Mouse (Mus musculus) left cerebral cortex, postnatal 10 days (tissue): Measurements from ENCODE around the gene Pnkp. TPM values are rescaled to one million over a fixed set of nuclear protein-coding genes. Genes with fewer than 3 reads are reported as not detected.
A peak's percentile ranks its signal among the peaks of the same experiment; 100 is the strongest.

Source experiments
- DNase-seq, 2 experiments: peaks; one replicate each; pipeline ENCODE4 v3.0.0; 2021 to 2022; ENCODE audit warnings: low spot score in 2 of 2, mixed read lengths in 1 of 2; ENCODE audit errors: extremely low spot score in 1 of 2
- intact Hi-C: fragments of 180-260 bp; cut with DNase I; formaldehyde crosslinking; loops from one replicate; pipeline ENCODE4 v1.15.1; 2025
- microRNA-seq: library from miRNA; unstranded; fragments of <30 nt; microRNA quantifications from one replicate; pipeline ENCODE4 v1.2.0, GENCODE M21; 2022
- total RNA-seq, 2 experiments: library from RNA; stranded (reverse); gene quantifications; 2 replicates each; pipeline ENCODE4 v1.2.3; 2021

Gene Pnkp
- total RNA-seq, 2 experiments from 2014 or later, result 28.1 to 31.1 TPM

- intact Hi-C loops, result no loop called here
- DNase-seq, result peak in 1 of 2 experiments; percentile 24
Observed at GRCm38 (mm10) chr7:44890180-44890579, 33.2 kb downstream of the Pnkp start.

DNA sequence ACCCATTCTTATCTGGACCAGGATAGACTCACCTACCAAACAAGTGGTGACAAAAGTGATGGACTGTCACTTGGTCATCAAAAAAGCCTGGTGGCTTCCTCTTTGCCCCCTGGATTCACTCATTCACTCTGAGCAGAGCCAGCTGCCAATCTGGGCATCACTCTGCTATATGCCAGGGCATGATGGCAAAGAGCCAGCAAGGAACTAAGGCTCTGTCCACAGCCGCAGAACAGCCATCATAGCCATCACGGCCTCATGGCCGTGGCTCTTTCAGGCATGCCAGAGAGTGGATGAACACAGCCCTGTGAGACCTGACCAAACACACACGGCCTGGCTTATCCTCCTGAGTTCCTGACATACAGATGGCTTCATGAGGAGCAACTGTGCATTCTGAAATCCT lies 33.8 kb downstream of the Pnkp start:
- DNase-seq, result peak in 1 of 2 experiments; percentile 49
- intact Hi-C loops, result no loop called here

DNA sequence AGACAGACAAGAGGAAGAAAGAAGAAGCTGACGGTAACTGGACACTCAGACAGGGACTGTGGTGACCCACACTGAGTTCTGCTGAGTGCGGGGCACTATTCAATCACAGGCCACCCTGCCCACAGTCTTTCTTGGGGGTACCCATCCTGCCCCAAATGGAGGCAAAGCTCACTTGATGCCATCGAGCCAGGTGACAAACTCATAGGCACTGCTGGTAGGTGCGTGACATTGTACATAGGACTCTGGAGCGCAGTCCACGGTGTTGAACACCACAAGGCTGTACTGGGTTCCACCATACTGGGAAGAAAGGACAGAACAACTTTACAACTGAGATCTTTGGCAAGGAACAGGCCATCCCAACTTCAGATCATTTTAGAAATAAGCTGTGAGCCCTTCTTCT lies 34.7 kb downstream of the Pnkp start:
- intact Hi-C loops, result no loop called here
- no peak for DNase-seq

DNA sequence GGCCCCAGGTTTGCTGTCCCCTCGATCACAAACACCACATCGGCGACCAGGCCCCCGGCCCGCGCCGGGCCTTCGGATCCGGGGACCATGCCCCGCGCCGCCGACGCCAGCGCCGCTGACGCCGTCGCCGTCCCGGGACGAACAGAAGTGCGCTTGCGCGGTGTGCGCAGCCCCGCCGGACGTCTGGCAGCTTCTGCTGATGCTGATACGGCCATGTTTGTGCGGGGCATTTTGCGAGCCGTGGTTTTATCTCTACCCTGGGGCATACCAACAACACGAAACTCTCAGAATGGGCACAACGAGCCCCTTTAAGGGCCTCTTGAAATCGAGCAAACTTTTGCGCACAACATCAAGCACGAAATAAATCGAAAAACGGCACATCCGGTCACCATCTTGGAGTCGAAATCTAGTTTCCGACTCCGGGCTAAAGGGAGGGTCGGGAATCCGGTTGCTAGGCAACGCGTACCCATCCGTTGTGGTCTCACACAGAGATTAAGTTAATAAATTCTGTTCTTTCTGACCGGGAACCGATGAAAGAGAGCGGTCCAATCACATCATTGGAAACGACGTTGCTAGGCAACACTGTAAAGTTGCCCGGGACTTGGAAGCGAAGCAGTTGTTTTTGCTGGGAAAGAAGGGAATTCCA lies 35.5 kb downstream of the Pnkp start, which contains the start of gene Med25:
Gene Med25 (minus strand): TSS at position 437 of the 646 bp plus-strand sequence.
- intact Hi-C loops, result no loop called here
- peak; percentile 94 to 98 for DNase-seq

GRCm38 (mm10) chr7:44893197-44893596 lies 36.3 kb downstream of the Pnkp start:
- peak in 1 of 2 experiments; percentile 17 for DNase-seq
- intact Hi-C loops, result no loop called here

DNA sequence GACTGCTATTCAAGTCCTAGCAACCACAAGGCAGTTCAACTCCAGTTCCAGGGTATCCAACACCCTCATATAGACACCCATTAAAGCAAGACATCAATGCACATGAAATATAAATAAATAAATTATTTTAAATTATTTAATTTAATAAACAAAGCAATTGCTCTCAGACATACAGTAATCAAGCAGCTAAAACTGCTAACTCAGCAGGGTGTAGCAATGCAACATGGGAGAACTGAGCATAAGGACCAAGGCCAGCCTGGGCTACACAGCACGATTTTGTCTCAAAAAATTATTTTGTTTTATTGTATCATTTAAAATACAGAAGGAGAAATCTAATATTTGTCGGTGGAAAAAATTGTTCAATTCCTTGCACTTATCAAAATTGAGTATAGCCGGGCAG lies 37.2 kb downstream of the Pnkp start:
- intact Hi-C loops, result no loop called here
- no peak for DNase-seq

- intact Hi-C loops, result no loop called here
- DNase-seq, result no peak
Observed at GRCm38 (mm10) chr7:44895206-44895592, 38.3 kb downstream of the Pnkp start.

- intact Hi-C loops, result no loop called here
- peak; percentile 93 to 94 for DNase-seq
Observed at GRCm38 (mm10) chr7:44895593-44896434, 38.9 kb downstream of the Pnkp start, which contains the start of gene Fuz. TSS of gene Fuz (plus strand) at chr7:44896079.

DNA sequence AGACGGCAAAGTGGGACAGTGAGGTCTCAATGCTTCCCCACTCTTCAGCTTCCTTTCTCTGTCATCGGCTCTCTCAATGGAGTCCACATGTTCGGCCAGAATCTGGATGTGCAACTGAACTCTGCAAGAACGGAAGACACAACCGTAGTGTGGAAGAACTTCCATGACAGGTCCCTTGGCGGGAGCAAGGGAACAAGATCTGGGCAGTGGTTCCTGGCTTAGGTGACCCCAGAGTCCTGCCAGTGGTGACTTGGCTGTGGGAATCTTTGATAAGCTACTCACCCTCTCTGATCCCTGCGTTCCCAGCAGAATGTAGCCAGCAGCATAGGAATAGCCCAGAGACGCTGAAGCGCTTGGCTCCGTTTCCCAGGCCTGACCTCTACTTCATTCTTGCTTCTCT lies 39.6 kb downstream of the Pnkp start:
- DNase-seq, result no peak
- intact Hi-C loops, result no loop called here

GRCm38 (mm10) chr7:44898607-44899006 lies 41.7 kb downstream of the Pnkp start:
- peak in 1 of 2 experiments; percentile 70 for DNase-seq
- intact Hi-C loops, result no loop called here

GRCm38 (mm10) chr7:44900632-44901031 lies 43.7 kb downstream of the Pnkp start:
- intact Hi-C loops, result no loop called here
- no peak for DNase-seq

DNA sequence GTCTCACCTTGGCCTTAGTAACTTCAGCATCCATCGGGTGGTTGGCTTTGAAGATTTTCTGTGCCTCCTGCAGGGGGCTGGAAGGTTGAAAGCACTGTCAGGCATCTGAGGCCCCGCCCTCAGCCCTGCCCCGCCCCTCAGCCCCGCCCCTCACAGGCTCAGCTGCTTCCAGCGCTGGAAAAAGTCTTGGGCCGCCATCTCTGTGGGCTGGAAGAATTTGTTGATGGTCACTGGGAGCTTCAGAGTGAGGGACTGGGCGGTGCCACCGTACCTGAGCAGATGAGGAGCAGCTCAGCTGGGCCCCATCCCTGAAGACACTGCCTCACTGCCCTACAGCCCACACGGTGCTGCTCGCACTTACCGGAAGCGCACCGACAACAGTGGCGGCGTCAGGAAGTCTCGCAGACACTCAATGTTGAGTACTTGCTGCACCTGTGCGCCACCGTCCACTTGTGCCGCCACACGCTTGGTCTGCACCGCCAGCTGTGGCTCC lies 44.3 kb downstream of the Pnkp start:
- DNase-seq, result peak in 1 of 2 experiments; percentile 63
- intact Hi-C loops, result no loop called here

GRCm38 (mm10) chr7:44905430-44905829 lies 48.5 kb downstream of the Pnkp start:
- DNase-seq, result no peak
- intact Hi-C loops, result no loop called here

DNA sequence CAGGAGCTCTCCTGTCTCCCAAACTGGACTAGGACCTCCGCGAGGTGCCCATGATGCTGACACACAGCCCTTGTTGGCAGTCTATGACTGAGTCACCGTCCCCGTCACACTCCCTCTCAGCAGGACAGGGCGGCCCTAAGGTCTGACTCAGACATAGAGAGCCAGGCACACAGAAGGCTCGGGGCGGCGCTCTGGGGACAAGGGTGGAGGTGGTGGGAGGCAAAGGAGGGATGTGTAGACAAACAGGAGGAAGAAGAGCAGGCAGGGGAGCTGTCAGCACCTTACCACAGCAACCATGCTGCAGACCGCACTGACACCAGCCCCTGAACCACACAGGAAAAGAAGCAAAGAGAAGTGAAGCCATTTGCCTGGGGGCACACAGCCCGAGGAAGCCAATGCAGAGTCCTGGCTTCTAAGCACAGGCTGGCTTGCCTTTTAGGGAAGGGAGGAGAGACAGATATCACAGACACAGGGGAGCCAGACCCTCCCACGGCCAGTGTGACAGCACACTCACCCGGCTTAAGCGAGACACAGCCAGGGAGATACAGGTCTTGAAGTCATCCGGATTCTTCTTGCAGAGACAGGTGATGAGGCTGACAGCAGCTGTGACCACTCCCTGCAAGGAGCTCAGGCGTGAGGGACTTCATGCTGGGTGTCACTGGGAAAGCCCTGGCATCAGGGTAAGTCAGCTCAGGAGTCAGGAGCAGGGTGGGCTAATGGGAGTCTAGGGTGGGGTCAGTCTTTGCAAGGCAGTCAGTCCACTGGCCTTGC lies 52.0 kb downstream of the Pnkp start:
- no peak for DNase-seq
- intact Hi-C loops, result no loop called here

Small RNA genes lying within 50 kb of the gene (microRNA-seq; reads per million reads assigned to microRNA genes)
- gene Mir707, result not detected

Other genes starting within 250 kb of the Pnkp start
- 1 to 10 TPM; 9.1 to 9.7 TPM for gene Myh14, start 186.3 kb upstream of the Pnkp start, total RNA-seq
- gene Izumo2, start 148.4 kb upstream of the Pnkp start, total RNA-seq, result not detected
- gene Vrk3, start 108.7 kb upstream of the Pnkp start, total RNA-seq, result 10 to 100 TPM; 24.5 to 30.8 TPM
- under 1 TPM; 0.79 to 0.81 TPM for gene Zfp473, start 106.1 kb upstream of the Pnkp start, total RNA-seq
- 10 to 100 TPM; 39.8 to 42.9 TPM for gene Nup62, start 41.1 kb upstream of the Pnkp start, total RNA-seq
- 1 to 10 TPM; 1.1 to 2.7 TPM for gene Il4i1, start 40.8 kb upstream of the Pnkp start, total RNA-seq
- gene Atf5, start 40.5 kb upstream of the Pnkp start, total RNA-seq, result 10 to 100 TPM; 23.6 to 24.1 TPM
- gene Akt1s1, start 8.1 kb upstream of the Pnkp start, total RNA-seq, result 10 to 100 TPM; 69.6 to 74.9 TPM
- gene Tbc1d17, start 8.1 kb upstream of the Pnkp start, total RNA-seq, result 10 to 100 TPM; 43.2 to 61.0 TPM
- gene Ptov1, start 12.6 kb downstream of the Pnkp start, total RNA-seq, result 100 to 1,000 TPM; 251 to 269 TPM
- 100 to 1,000 TPM in 1 of 2 experiments, 10 to 100 TPM in 1; 98.0 to 110 TPM for gene Med25, start 35.6 kb downstream of the Pnkp start, total RNA-seq
- 10 to 100 TPM; 17.8 to 19.0 TPM for gene Fuz, start 38.9 kb downstream of the Pnkp start, total RNA-seq
- gene Ap2a1, start 72.4 kb downstream of the Pnkp start, total RNA-seq, result 100 to 1,000 TPM; 356 to 358 TPM
- gene Tsks, start 86.1 kb downstream of the Pnkp start, total RNA-seq, result 1 to 10 TPM; 1.0 to 1.7 TPM
- 10 to 100 TPM; 93.4 to 95.5 TPM for gene Cpt1c, start 117.7 kb downstream of the Pnkp start, total RNA-seq
- gene Prmt1, start 129.4 kb downstream of the Pnkp start, total RNA-seq, result 100 to 1,000 TPM; 253 to 257 TPM
- gene Irf3, start 140.5 kb downstream of the Pnkp start, total RNA-seq, result 10 to 100 TPM; 25.5 to 32.2 TPM
- gene Bcl2l12, start 141.6 kb downstream of the Pnkp start, total RNA-seq, result 1 to 10 TPM; 3.8 to 5.1 TPM
- 100 to 1,000 TPM; 156 to 160 TPM for gene Scaf1, start 159.2 kb downstream of the Pnkp start, total RNA-seq
- 1 to 10 TPM; 8.7 to 9.6 TPM for gene Rras, start 160.8 kb downstream of the Pnkp start, total RNA-seq
- gene Prr12, start 195.7 kb downstream of the Pnkp start, total RNA-seq, result 10 to 100 TPM; 67.4 to 68.0 TPM
- 10 to 100 TPM; 50.1 to 52.3 TPM for gene Nosip, start 205.3 kb downstream of the Pnkp start, total RNA-seq
- 1 to 10 TPM; 5.3 to 9.0 TPM for gene Prrg2, start 205.5 kb downstream of the Pnkp start, total RNA-seq
- gene Rcn3, start 235.1 kb downstream of the Pnkp start, total RNA-seq, result 1 to 10 TPM; 6.4 to 7.5 TPM
- 10 to 100 TPM; 16.5 to 18.7 TPM for gene Fcgrt, start 246.7 kb downstream of the Pnkp start, total RNA-seq